Mouse (Mus musculus) lung, postnatal 10 days (tissue): ENCODE results near the gene Lef1.

ENCODE experiments used
- DNase-seq: peaks from one replicate; pipeline ENCODE4 v3.0.0; 2021

Lef1 gene

DNA sequence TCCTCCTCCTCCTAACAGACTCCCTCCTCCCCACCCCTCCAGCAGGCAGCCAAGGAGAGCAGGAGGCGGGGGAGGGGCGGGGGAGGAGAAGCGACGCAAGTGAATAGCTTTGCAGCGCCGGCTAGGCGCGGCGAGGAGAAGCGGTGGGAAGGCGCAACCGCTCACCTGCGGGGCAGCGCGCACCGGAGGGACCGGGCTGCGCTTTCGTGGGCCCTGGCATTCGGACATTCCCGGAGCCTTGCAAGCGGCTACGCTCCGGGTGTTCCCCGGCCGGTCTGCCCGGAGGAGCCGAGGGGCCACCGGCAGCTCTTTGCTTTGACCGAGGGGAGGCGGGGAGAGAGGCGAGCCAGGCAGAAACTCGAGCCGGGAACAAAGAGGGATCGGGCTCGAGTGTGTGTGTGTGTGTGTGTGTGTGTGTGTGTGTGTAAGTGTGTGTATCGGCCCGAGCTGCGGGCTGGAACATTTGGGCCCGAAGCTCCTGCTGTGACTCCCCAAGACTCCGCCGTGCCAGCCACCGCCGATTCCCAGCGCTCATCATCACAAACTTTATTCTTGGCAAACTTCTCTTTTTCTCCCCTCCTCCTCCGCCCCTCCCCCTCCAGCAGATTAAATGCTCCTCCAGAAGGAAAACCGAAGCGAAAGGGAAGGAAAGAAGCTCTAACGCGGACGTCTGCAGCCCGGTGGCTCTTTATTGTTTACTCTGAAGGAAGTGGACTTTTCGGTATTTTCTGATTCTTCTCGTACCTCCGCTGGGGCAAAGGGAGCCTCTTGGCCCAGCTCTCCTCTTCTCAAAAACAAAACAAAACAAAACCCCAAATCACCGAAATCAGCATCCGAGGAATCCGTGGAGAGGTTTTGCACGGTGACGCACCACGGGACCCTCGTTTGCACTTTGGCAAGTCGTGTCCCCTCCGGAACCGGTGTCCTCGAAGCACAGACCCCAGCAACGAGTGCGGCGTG, at the start of gene Lef1:
Lef1 (plus strand) TSS at position 281 of the 960 bp plus-strand sequence.
- DNase-seq = peak; percentile 69

GRCm38 (mm10) chr3:131065001-131065400, 45.3 kb upstream of the Lef1 start:
- no peak for DNase-seq

GRCm38 (mm10) chr3:131066171-131066570, 44.1 kb upstream of the Lef1 start:
- DNase-seq = no peak

DNA sequence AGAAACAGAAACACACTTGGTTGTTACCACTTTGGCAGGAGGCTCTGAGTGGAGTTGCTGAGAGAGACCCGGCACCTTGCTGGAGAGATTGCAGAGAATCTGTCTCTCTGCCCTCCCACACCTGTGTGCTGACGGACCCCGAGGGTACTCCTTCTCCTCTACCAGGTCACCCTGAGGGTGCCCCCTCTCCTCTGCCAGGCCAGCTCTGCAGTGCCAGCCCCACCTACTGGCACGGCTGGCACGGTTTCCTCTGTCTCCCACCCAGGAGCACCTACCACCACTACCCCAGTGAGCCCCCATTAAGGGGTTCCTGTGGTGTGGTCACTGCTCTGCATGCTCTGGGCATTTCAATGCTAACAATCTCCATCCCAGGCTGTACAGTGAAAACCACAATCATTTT, 42.3 kb upstream of the Lef1 start:
- no peak for DNase-seq

GRCm38 (mm10) chr3:131070210-131070609, 40.1 kb upstream of the Lef1 start:
- DNase-seq = no peak

GRCm38 (mm10) chr3:131072661-131073060, 37.6 kb upstream of the Lef1 start:
- no peak for DNase-seq

DNA sequence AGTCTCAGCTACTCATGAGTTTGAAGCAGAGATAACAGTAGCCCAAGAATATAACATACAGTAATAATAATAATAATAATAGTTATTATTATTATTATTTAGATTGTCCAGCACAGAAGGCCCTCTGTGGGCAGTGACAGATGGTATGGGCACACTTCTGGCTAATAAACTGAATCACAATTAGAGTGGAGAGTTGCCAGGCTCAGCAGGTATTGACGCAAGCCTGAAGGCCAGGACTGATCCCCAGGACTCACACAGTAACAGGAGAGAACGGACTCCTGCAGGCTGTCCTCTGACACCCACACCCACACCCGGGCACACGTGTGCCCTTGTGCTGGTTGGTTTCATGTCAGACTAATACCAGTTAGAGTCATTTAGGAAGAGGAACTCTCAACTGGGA, 36.3 kb upstream of the Lef1 start:
- no peak for DNase-seq

GRCm38 (mm10) chr3:131078041-131078621, 32.1 kb upstream of the Lef1 start:
- no peak for DNase-seq

DNA sequence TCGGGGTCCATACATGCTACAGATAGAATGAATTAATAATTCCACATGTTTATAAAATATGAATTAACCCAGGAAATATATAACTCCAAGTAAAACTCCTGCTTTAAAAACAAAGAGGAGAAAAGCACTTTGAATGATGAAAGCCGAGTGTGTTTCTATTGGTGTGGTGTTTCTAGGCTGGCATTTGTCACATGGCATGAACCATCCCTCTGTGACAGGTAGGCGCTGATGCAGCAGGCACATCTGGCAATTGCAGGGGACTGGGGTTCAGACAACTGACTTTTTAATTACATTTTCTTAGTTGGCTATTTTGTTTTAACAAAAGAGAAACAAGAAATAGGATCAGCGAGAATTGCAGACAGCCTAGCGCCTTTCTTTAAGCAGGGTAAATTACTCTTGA, 31.6 kb upstream of the Lef1 start:
- DNase-seq = no peak

DNA sequence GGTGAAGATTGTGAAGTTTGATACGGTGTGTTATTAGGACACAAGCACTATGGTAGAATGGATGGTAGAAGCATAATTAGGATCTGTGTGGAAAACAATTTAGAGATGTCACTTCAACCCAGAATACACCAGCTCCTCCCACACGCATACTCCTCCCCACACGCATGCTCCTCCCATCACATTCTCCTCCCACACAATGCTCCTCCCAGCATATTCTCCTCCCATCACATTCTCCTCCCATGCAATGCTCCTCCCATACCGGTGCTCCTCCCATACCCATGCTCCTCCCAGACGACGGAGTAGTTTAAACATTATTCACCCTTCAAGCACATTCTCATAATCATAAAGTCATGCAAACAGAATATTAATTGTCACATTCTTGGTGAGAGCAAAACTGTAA, 26.5 kb upstream of the Lef1 start:
- DNase-seq = peak; percentile 4

DNA sequence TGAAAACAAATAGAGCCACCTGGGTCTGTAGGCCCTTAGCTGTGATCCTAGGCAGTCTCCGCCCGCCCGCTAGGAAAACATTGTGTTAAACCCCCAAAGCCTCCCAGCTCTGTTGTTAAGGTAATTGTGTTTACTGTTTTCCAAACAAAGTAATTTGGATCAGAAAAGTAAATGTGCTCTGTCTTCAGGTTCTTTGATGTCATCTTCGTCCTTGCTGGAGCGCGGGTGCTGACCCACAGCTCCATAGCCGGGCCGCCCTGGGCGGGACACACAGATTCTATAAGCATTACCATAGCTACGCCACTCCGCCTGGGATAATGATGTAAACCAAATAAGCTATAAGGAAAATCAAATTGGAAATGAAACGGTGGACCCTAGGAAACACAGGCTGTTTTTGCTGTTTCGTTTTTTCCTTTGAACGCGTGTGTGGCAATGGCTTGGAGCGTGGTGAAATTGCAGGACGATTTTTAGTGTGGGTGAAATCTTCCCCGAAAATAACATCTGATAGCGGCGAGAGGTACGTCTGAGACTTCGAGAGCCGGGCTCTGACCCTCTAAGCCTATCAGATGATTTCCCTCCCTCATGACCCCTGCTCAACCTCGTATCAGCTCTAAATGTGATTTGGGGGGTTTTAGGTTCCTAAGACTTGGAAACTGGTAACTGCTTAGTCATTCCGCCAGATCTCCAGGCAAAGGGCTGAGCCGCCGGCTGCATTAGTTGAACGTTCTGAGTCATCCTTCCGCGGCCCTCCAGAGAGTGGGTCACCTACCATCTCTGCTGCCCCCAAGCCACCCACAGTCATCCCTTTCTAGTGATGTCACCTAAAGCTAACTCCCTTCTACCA, 25.3 kb upstream of the Lef1 start:
- no peak for DNase-seq

DNA sequence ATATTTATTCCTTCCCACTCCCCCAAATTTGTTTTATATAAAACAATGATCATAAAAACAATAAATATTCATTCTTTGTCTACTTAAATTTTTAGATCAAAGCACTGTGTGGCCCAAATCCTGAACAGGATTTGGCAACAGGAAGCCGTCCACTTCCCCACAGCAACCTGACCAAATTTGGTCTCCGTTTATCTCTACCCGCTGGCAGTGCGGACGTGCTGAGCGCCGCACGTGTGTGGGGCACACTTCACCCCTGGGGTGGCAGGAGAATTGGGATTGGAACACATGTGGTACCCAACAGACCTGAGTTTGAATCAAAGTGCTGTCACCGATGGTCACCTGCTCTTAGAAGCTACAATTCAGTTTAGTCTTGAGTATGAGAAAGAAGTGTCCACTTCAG, 24.3 kb upstream of the Lef1 start:
- DNase-seq = no peak

DNA sequence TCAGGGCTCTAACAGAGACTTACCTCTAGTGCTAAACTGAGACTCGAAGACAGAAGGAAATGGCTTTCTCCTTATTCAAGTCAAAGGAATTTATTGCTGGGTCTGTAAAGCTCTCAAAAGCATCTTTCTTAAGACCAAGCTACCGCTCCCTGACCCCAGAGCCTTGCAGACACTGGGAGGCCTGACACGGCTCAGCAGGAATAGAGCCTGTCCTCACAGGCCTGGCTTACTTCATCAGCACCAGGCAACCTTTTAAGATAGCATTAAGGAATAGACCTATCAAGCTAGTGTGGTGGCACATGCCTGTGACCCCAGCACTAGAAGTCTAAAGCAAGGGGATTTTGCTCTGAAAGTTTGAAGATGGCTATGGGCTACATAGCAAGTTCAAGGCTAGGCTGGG, 20.6 kb upstream of the Lef1 start:
- DNase-seq = no peak

GRCm38 (mm10) chr3:131092113-131092512, 18.2 kb upstream of the Lef1 start:
- no peak for DNase-seq

GRCm38 (mm10) chr3:131093736-131094135, 16.5 kb upstream of the Lef1 start:
- DNase-seq = no peak

GRCm38 (mm10) chr3:131096105-131096504, 14.2 kb upstream of the Lef1 start:
- no peak for DNase-seq

DNA sequence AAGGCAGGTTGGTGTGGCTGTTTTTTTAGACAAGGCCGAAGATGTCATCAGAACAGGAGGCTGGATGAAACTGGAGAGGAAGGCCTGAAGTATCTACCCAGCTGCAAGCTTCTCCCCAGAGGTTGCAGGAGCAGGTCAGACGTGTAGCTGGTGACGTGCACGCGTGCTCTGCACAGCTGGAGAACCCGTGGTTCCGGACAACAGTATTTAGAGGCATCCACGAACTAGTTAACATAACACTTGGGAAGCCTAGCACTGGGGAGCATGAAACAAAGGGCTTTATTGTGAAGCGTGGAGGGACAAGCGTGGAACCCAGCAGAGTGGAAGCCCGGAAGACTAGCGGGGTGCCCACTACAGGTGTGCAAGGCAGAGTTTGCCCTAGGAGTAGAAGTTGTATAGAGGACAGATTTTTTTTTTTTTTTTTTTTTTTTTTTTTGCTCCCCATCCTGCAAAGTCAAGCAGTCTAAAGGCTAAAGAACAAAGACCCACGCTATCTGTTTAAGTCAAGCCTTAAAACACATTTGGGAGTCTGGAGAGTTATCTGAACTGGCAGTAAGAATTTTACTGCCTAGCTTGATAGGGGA, 8.0 kb upstream of the Lef1 start:
- DNase-seq = no peak

DNA sequence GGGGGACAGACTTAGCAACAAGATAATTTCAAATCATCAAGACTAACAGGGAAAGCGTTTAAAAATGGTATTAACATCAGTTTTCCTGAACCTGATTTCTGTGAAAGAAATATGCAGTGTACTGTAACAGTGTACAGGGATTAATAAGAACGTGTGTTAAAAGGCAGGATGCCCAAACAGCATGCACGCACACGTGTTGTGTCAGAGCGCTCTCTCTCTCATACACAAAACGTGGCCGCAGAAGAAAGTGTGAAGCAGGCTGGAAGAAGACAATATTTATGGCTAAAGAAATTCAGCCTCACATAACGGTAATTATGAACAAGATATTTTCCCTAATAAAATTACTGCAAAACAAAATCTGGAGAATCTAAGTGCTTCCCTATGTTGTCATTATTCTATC, 4.9 kb upstream of the Lef1 start:
- no peak for DNase-seq

- DNase-seq = peak; percentile 71
Measured at GRCm38 (mm10) chr3:131105940-131106401, 4.3 kb upstream of the Lef1 start.

GRCm38 (mm10) chr3:131106451-131107291, 3.6 kb upstream of the Lef1 start:
- DNase-seq = peak; percentile 5

DNA sequence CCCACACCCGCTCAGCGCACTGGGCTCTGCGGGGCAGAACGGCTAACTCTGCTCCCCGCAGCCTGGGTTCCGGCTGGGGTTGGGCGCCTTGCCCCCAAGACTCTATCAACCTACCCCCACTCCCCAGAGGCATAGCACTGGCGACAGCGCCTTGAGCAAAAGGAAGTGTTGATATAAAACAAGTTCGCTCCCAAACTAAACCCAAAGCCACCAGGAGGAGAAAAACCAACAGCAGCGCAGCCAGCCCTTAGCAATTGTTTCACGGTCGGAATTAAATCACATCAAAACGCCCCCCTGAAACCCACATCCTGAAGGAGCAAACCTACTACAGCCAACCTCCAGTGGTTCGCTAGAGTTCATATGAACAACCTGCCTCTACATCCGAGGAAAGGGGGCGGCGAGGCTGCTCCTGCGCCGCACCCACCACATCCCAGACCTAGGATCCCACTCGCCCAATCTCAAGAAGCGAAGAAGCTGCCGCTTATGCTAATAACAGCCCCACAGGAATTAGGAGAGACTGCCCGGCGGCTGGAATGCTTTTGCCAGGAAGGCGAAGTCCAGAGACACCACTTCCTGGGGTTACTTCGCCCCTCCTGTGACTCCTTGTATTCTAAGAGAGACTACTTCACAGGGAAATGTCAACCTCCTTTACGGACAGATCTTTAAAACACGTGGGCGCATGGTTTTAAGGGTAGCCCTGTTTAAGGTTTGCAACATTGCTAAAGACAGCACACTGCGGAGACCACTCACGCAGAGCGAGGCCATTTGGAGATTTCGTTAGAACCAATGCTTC, 2.8 kb upstream of the Lef1 start:
- peak; percentile 11 for DNase-seq
